Mouse (Mus musculus): ENCODE results near the gene Efcab2. TPM values are rescaled to one million over a fixed set of nuclear protein-coding genes. Genes with fewer than 3 reads are reported as not detected.

Gene Efcab2
- total RNA-seq, 2 experiments from 2014 or later = 1.2 to 2.0 TPM

DNA sequence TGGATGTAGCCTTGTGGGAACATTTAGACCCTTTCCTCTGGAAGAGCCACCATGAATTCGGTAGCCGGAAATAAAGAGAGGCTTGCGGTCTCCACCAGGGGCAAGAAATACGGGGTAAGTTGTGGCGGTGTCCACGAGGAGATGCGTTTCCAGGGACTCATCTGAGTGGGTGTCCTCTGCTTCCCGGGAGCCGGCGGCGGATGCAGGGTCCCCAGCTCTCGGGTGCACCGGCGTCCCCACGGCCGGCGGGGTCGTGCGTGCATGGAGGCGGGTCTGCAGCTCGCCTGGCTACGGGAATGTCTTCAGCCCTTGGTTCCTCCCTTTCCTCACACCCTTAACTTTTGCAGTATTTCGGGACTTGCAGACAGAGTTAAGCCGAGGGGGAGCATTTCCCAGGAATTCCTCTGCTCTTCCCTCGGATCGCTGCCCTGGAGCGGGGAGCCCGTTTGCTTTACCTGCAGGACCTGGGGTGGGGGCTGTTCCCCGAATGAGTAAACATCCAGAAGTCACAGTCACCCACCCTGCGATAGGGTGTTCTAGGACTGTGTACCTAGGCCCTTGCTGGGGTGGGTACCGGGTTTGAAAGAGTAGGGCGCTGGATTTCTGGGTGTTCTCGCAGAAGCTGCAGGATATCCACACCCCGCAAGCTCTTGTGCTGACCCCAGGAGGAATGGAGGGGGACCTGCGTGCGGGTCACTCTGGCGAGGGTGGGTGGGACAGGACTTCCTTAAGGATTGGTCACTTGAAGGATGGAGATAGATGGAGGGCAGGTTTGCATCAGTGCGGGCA, 123.8 kb downstream of the Efcab2 start:
- ATAC-seq (ENCODE audit: poor library complexity, severe bottlenecking) = no peak

GRCm38 (mm10) chr1:178530301-178531078, 124.6 kb downstream of the Efcab2 start:
- peak; percentile 75 for ATAC-seq (ENCODE audit: poor library complexity, severe bottlenecking)

Other genes starting within 250 kb of the Efcab2 start
- 7.8 and 13.8 TPM in 2 replicates for gene Desi2, start 218.7 kb upstream of the Efcab2 start, total RNA-seq (2015)
- 10.2 and 12.6 TPM in 2 replicates for gene Desi2, start 218.7 kb upstream of the Efcab2 start, total RNA-seq (2017)
- 163 and 174 TPM in 2 replicates for gene Cox20, start 87.0 kb upstream of the Efcab2 start, total RNA-seq (2015)
- gene Cox20, start 87.0 kb upstream of the Efcab2 start, total RNA-seq (2017) = 137 and 158 TPM in 2 replicates
- gene Hnrnpu, start 68.3 kb upstream of the Efcab2 start, total RNA-seq (2015) = 418 and 446 TPM in 2 replicates
- gene Hnrnpu, start 68.3 kb upstream of the Efcab2 start, total RNA-seq (2017) = 321 and 398 TPM in 2 replicates
- 0.02 and 0.20 TPM in 2 replicates for gene Kif26b, start 123.0 kb downstream of the Efcab2 start, total RNA-seq (2015)
- 0.04 TPM in 1 of 2 replicates, not detected in the other for gene Kif26b, start 123.0 kb downstream of the Efcab2 start, total RNA-seq (2017)